Mouse (Mus musculus) thymus, adult 2 months (tissue): ENCODE data around the gene Srrm2.

ENCODE experiments used
- CTCF ChIP-seq: fragments of 200-500 bp; IDR thresholded peaks from 2 replicates; pipeline ENCODE4 v1.5.1; 2012; ENCODE audit warnings: mild to moderate bottlenecking, control low read depth, low read length, moderate library complexity, borderline replicate concordance; ENCODE audit not compliant: control insufficient read depth, poor library complexity, insufficient read depth; ENCODE audit errors: extremely low read depth
- POLR2A ChIP-seq: fragments of 200-500 bp; IDR thresholded peaks from 2 replicates; pipeline ENCODE4 v1.6.1; 2012; ENCODE audit warnings: mild to moderate bottlenecking, low read length, control low read depth, moderate library complexity; ENCODE audit not compliant: control insufficient read depth, poor library complexity, insufficient read depth; ENCODE audit errors: extremely low read depth

DNA sequence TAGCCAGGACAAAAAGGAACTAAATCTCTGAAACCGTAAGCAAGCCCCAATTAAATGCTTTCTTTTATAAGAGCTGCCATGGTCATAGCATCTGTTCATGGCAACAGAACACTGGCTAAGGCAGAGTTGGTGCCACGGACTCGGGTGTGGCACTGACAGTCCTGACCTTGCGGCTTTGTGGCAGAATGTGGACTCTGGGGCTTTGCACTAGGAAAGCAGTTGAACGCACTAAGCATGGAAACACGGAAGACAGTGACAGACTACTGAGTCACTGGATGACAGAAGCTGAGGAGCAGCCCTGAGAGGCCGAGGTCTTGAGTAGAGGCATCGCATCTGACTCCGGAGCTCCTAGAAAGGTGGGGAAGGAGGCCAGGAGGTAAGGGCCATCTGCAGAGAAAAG is 32.8 kb upstream of the Srrm2 start:
- TF ChIP-seq CTCF (no peak), POLR2A (no peak)
